Mouse (Mus musculus): Measurements from ENCODE around the gene Hsdl2.

The Hsdl2 gene

GRCm38 (mm10) chr4:59628255-59628654 is 46.9 kb downstream of the Hsdl2 start:
- no peak for DNase-seq

GRCm38 (mm10) chr4:59629076-59629874 is 47.9 kb downstream of the Hsdl2 start:
- DNase-seq, result no peak

GRCm38 (mm10) chr4:59630122-59630521 is 48.8 kb downstream of the Hsdl2 start:
- DNase-seq, result no peak

- no peak for DNase-seq
Measured at GRCm38 (mm10) chr4:59634532-59634931, 53.2 kb downstream of the Hsdl2 start.

GRCm38 (mm10) chr4:59639163-59639562 is 57.8 kb downstream of the Hsdl2 start:
- no peak for DNase-seq

- DNase-seq, result no peak
Measured at GRCm38 (mm10) chr4:59640720-59641119, 59.4 kb downstream of the Hsdl2 start.

- no peak for DNase-seq
Measured at GRCm38 (mm10) chr4:59642039-59642438, 60.7 kb downstream of the Hsdl2 start.

GRCm38 (mm10) chr4:59642657-59643056 is 61.3 kb downstream of the Hsdl2 start:
- DNase-seq, result no peak

GRCm38 (mm10) chr4:59644431-59644830 is 63.1 kb downstream of the Hsdl2 start:
- DNase-seq, result no peak

GRCm38 (mm10) chr4:59644992-59645391 is 63.6 kb downstream of the Hsdl2 start:
- no peak for DNase-seq

GRCm38 (mm10) chr4:59645610-59646009 is 64.2 kb downstream of the Hsdl2 start:
- no peak for DNase-seq

- no peak for DNase-seq
Measured at GRCm38 (mm10) chr4:59646020-59646696, 64.8 kb downstream of the Hsdl2 start.

GRCm38 (mm10) chr4:59649119-59649518 is 67.8 kb downstream of the Hsdl2 start:
- DNase-seq, result no peak

- DNase-seq, result no peak
Measured at GRCm38 (mm10) chr4:59652166-59652681, 70.9 kb downstream of the Hsdl2 start.

- no peak for DNase-seq
Measured at GRCm38 (mm10) chr4:59656061-59656642, 74.8 kb downstream of the Hsdl2 start.

GRCm38 (mm10) chr4:59662163-59662562 is 80.8 kb downstream of the Hsdl2 start:
- no peak for DNase-seq

GRCm38 (mm10) chr4:59663451-59663850 is 82.1 kb downstream of the Hsdl2 start:
- no peak for DNase-seq

GRCm38 (mm10) chr4:59666550-59667317 is 85.4 kb downstream of the Hsdl2 start:
- no peak for DNase-seq

GRCm38 (mm10) chr4:59668050-59668449 is 86.7 kb downstream of the Hsdl2 start:
- DNase-seq, result no peak

Measured in lung, postnatal 14 days (tissue).